Mouse (Mus musculus) MEL-GATA-1-ER (cell line): ENCODE data around the gene Snx29.

Experiments
- DNase-seq: peaks from one replicate; pipeline ENCODE4 v3.0.0-alpha.2; 2012; ENCODE audit warnings: low read depth; ENCODE audit errors: extremely low read depth

Gene Snx29

DNA sequence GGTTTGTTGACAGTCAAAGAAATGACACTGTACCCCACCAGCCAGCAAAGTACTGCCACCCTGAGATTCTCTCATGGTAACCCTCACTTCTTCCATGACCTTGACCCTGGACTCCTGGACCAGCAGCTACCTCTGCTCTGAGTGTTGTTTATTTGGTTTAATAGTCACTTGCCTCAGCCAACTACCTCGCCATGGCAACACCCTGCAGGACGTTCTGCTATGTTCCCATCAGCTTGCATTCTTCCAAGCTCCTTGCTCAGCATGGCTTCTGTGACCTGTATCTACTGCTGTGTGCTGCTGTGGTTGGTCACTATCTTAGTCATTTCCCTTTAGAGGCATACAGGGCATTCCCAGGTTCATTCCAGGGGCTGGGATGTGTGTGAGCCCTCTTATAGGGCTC lies 266.6 kb downstream of the Snx29 start:
- DNase-seq = no peak

DNA sequence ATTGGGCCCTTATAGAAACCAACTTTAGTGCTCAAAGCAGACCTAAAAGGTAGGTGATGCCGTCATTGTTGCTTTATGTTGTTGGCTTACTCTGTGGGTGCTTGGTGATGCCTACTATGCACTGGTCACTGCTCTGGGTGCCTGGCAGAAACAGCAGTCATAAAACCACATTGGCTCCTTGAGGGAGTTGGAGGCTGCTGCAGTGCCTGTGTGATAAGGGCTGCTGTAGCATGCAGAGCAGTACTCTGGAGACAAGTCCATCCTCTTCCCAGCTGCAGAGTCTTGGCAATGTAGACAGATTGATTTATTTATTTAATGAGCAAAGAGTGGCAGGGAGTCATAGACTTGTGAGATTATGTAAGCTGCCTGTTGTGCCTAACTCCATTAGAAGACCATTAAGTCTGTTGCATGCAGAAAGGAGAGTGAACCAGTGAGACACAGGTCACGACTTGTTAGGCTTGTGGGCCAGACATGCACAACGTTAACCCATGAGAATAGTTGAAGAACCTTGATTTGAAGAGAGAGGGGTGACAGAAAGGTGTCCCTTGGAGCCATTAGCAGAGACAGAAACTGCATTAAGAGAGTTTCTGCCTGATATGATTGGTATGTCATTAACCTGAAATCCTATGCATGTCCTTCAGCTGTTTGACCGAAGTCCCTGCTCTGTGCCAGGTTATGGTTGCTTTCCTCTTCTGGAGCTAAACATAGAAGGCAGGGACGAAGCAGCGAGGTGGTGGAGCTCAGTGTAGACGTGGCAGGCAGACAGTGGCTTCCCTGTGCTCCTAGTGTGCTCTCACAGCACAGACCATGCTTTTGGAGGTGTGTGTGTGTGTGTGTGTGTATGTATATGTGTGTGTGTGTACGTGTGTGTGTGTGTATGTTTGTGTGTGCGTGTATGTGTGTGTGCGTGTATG lies 267.3 kb downstream of the Snx29 start:
- DNase-seq = no peak

DNA sequence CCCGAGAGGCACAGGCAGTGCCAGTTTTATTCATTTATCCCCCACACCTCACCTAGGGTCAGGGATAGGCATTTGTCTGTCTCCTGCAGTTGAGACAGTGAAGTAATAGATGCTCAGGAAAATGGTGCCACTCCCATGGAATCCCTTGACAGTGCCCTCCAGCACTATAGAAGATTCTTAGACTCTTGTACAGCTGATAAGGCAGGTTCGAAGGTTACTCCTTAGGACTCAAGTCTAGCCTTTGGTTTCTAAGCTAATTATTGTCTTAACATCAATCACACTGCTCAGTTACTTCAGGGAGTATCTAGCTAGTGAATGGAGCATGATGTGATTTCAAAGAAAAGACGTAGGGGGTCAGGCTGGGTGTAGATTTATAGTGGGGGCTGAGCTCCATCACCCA lies 273.9 kb downstream of the Snx29 start:
- DNase-seq = no peak

DNA sequence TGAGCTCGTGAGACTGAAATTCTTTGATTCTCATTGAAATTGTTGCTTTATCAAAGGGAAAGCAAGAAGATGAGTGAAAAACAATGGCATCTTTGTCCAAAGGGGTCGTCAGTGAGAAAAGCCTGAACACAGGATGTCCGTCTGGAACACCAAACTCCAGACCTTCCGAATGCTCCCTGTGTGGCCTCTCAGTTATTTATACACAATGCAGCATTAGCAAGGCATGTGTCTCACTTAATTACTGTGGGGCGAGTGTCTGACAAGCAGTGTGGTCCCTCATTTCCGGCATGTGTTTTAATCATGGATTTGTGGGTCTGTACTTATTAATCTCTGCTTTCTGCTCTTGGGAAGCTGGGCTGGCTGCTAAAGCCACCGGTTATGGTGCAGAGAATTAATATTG lies 275.1 kb downstream of the Snx29 start:
- no peak for DNase-seq

DNA sequence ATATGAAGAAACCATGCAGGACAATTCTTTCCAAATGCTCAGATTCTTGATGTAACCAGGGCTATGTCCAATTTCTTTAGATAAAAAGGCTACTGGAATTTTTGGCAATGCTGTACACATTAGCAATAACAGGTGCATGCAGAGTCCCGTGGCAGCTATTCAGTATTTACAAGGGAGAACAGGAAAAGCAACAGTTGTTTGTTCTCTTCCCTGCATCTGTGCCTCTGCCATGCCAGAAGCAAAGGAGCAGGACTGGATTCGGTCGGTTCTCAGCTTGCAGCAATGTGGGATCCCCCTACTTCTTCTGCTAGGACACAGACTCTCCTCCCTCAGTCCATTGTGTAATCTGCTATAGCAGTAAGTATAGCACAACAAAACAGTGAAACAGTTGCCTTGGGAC lies 276.8 kb downstream of the Snx29 start:
- DNase-seq = no peak

DNA sequence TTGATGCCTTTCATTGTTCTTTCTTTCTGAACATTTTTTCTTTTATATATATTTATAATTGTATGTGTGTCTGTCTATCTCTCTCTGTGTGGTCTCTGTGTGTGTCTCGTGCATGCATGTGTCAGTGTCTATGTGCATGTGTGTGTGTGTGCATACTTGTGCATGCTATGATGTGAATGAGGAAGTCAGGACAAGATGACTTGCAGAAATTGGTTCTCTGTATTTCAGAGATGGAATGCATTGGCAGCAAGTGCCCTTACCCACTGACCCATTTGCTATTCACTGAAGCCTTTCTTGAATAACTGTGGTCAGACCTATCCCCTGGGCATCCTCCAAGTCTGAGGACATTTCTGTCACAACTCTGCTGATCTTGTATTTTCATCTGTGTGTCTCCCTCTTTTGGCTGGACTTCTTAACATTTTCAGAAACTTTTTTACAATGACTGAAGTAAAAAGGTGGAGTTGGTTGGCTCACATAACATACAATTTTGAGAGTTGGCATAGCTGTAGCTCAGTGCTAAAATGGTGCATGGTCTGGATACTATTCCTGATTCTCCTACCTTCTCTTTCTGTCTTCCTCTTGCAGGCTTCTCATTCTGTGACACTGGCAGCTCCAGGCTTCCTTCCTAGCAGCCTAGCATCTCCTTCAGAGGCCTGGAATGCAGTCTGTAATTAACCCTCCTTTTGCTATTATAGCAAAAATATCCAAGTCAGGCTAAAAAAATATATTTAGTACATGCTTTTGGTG lies 278.8 kb downstream of the Snx29 start:
- DNase-seq = no peak

DNA sequence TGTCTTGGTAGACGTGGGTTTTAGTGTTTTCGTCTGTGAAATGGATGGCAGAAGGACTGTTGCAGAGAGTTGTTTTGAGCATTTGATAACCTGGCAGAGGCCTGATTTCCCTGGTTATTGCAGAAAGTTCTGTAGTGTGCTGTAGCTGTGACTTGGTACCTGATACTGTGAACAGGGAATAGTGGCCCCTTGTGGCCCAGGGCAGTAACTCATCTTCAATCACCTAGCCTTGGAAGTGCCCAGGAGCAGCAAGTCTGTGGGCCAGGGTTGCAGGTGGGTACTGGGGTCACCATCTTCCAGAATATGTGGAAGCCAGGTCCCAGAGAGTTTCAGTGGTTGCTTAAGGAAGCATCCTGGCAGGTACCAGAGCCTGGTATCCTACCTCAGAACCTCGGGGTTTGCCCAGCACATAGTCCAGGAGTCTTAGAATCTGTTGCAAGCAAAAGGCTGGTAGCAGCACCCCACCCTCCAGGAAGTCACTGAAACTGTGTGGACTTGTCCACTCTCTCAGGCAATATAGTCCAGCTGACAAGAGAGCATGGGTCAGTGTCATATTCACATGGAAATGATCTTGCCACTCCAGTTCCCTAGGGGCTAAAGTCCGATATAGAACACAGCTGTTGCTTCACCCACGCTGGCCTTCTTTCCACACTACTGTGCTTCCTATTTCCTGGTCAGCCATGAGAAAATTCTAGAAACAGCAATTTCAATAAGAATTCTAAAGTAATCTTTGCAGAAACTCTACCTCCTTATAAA lies 281.1 kb downstream of the Snx29 start:
- DNase-seq = no peak

DNA sequence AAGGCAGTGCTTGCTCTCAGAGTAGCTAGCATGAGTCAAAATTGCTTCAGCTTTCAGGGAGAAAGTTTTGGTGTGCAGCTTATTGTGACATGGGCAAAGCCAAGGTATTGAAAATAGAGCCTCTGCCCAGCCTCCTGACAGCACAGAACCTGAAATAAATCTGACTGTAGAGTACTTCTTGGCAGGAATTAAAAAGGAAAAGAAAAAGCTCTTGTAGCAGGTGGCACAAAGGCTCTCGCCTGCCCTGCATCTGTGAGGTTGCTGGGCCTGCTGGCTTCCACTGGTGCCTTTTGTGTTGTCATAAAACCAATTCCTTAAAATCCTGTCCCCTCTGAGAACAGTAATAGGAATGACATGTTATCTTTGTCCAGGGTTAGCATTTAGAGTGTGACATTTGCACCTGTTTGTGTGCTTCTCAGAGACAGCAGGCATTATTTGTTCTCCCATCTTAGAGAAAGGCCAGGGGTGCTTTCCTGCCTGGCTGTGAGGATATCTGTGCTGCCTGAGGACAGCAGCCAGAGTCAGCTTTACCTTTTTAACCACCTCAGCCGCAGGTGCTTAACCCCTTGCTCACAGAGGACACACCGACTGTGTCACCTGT lies 289.9 kb downstream of the Snx29 start:
- no peak for DNase-seq

DNA sequence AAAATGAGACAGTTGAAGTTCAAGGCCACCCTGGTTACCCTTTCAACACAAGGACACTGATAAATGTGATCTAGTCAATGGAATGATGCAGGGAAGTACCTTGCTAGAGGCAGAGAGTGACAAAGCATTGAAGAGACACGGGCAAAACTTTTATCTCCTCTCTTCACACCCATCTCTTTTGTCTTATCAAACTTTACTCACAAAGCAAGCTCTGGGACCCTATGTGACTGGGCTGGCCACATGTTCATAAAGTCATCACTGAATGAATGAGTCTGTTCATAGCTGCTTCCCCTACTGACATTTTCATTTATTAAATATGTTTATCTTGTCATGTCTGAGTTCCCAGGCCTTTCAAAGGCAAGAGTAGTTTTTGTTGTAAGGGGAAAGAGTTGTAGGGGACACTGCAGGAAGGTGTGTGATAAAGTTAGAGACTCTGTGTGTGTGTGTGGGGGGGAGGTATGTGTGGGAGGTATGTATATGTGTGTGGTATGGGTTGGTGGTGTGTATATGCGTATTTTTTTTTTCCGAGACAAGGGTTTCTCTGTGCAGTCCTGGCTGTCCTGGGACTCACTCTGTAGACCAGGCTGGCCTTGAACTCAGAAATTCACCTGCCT lies 291.8 kb downstream of the Snx29 start:
- peak; percentile 70 for DNase-seq

DNA sequence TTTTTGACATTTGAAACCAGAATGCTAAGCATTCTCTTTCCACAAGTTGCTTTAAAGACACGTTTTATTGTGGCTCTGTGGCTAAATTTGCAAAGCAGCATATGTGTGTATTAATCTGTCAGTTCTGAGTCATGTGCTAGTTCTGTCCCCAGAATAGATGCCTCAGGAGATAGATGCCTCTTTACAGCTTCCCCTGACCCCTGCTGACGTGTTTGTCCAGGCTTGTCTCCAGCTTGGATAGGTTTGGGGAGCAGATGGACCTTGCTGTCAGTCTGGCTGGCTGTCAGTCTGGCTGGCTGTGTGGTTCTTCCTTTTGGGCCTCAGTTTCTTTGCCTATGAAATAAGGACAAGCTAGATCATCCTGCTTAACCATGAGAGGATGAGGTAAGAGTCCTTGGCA lies 292.9 kb downstream of the Snx29 start:
- DNase-seq = no peak

DNA sequence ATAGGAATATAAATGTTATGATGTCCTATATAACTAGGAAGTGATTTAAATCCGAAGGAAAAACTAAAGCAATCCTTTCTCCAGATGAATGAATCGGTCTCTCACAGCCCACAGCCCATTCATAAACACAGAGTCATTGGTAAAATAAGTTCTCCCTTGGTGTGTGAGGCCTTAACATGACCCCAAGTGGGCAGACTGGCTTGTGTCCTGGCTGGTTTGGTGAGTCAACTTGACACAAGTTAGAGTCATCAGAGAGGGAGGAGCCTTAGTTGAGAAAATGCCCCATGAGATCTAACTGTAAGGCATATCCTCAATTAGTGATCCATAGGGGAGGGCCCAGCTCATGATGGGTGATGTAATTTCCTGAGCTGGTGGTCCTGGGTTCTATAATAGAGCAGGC lies 297.2 kb downstream of the Snx29 start:
- no peak for DNase-seq

DNA sequence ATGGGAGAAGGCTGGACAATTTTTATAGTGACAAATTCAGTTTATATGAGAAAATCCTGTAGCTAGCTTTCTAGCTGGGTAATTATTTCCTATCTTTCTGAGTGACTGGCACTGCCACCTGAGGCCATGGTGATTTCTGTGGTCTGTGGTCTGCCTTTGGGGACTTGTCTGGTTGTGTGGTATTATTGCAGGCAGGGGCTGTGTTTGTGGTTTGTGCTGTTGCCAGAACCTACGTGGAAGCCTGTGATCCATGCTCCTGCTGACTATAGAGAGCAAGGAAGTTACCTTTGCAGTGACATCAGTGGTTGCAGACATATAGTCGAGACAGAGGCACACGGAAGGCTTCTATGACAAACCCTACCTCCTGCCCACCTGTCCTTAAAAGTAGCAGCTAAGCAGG lies 298.3 kb downstream of the Snx29 start:
- no peak for DNase-seq

DNA sequence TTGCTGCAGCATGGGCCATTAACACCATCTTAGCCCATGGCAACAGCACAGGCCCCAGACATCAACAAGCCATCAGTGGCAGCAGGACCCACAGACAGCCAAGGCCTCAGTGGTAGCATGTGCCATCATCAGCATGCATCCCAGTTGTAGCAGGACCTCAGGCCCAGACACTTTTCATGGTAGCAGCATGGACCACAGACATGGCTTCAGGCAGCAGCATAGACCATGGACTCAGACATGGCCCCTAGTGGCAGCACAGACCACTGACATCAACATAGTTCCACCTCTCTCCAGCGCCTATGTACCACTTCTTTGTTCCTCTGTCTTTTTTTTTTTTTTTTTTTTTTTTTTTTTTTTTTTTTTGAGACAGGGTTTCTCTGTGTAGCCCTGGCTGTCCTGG lies 299.0 kb downstream of the Snx29 start:
- no peak for DNase-seq

DNA sequence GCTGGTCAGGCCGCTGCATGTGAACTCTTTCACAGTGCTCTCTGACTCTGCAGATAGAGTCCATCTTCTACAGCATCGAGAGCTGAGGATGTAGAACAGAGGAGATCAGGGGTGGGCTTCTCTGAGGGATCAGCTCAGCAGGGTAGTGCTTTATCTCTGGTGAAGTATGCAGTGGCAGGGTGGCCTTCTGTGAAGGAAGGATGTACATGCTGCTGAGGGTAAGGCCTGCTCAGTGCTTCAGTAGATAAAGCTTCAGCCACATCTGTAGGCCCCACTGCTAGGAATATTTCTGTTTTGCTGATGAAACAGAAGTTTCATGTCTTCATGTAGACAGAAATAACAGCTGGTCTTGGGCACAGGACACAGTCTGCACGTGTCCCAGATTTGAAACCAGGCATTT lies 300.3 kb downstream of the Snx29 start:
- DNase-seq = no peak

DNA sequence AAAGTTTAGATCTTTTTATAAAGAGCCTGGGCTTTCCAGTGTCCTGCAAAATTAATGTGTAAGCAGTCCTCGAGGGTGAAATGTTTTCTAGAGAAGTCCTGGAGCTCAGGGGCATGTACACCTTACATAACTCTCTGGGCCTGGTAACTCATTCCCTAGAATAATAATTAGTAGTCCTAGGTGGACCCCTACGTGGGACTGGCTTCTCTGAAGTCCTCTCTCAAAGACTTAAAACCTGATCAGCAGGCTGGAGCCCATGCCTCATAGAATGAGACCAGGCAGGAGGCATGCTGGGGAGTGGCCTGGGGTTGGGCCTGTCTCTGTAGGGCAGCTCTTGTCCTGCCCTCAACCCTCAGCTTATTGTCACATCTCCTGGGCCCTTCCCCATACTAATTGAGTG lies 301.4 kb downstream of the Snx29 start:
- no peak for DNase-seq

DNA sequence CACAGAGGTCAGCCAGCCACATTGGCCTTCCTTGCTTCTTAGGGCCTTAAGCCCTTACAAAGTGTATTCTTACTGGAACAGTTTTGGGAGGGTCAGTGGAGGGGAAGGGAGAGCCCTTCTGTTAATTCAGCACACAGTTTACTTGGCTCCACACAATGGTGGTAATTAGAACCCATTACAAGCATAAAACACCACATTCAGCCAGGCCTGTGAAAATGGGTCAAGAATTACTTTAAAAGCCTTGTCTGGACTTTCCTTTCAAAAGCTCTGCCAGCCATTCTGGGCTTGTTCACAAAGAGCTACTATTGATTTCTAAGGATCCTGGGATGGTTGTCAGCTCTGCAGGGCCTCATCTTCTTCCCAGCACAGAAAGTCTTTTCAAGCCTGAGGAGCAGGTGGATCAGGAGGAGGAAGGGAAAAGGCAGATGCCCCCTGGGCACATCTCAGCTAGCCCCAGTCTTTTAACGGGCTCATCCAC lies 303.3 kb downstream of the Snx29 start:
- no peak for DNase-seq

DNA sequence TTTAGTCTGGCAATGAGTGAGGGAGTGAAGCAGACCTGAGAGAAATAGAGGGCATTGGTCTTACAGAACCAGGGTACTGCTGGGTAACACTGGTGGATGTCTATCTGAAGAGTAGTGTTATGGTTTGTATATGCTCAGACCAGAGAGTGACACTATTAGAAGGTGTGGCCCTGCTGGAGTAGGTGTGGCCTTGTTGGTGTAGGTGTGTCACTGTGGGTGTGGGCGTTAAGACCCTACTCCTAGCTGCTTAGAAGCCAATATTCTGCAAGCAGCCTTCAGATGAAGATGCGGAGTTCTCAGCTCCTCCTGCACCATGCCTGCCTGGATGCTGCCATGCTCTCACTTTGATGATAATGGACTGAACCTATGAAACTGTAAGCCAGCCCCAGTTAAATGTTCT lies 303.9 kb downstream of the Snx29 start:
- no peak for DNase-seq

DNA sequence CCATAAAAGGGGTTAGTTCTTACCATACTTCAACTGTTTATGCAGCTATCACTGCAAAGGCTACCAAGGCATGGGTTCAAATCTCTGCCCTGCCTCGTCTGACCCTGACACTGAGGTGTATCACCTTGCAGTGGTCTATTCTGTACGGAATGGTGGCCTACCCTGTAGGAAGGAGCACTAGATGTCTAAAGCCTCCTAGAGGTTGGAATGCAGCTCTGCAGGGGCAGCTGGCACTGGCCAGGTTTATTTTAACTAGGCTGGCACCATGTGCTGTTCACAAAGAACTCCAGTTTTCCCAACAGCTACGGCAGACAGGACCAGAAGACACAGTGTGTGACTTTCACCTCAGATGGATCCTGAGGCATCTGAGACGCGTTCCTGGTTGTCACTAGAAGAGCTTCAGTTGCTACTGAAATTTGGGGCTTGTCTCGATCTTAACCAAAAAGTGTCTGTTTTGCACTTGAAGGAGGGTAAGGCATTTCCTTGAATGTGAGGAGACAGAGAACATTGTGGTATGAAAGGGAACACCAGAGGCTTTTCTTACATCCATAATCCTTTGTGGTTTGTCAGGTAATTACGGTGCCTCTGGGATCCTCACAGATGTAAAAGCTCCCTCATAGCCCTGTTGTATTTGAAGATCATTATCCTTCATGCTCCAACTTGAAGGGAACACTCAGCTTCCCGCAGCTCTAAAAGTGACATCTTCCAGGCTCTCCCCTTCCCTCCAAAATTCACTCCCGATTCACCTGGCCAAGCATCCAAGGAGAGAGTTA lies 305.3 kb downstream of the Snx29 start:
- no peak for DNase-seq

DNA sequence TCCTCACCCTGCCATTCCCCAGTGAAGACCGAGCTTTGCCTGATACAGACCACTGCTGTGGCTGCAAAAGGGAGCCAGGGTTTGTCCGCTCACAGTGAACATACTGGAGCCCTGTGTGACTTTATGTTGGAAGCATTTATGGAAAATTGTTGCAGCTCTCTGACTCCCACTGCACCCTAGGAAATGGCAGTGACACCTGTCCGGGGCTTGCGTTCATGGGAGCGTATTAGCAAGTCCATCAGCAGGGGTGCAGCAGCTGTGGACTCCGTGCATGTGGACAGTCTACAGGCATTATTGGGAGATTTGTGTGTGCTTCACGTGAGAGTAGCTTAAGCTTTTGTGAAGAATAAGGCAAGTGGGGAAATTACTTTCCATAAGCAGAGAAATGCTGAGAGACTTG lies 307.0 kb downstream of the Snx29 start:
- no peak for DNase-seq

DNA sequence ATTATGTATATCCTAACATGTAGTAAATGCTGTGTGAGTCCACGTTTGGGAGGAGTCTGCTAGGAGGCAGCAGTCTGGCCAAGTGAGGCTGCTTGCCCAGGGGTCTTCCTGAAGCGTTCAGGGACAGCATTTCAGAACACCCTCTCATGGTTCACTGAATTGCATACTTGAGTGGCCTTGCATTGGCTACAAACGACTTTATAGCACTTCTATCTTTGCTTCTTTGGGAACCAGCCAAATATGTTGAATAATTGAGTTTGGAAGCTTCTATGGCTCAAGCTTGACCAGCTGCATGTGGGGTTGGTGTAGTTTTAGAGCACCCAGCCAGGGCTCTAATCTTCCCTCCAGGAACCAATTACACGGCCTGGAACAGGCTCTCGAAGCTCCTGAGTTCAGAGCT lies 307.8 kb downstream of the Snx29 start:
- DNase-seq = no peak
